Mouse (Mus musculus) hindbrain, embryonic 16.5 days (tissue): ENCODE results near the gene Tmem170. TPM values are rescaled to one million over a fixed set of nuclear protein-coding genes. Genes with fewer than 3 reads are reported as not detected.

Experiments used
- ATAC-seq: fragments of 200-750 bp; cut with Nextera tagmentation; 2 replicates; pipeline ENCODE4 v1.8.0; 2017; ENCODE audit warnings: moderate TSS enrichment, moderate library complexity
- H3K27ac ChIP-seq: fragments of 300-500 bp; sonication (generic); 2 replicates; pipeline ENCODE4 v1.5.1; 2014; ENCODE audit warnings: low read depth, mild to moderate bottlenecking, control low read depth, low read length, moderate library complexity
- H3K27me3 ChIP-seq: fragments of 300-500 bp; sonication (generic); replicated peaks from 2 replicates; pipeline ENCODE4 v1.6.1; 2014; ENCODE audit warnings: low read length; ENCODE audit not compliant: control insufficient read depth, insufficient read depth
- H3K36me3 ChIP-seq: fragments of 300-500 bp; sonication (generic); 2 replicates; pipeline ENCODE4 v1.6.1; 2014; ENCODE audit warnings: mild to moderate bottlenecking, low read length, moderate library complexity, mixed read lengths; ENCODE audit not compliant: control insufficient read depth, insufficient read depth
- H3K4me1 ChIP-seq: fragments of 300-500 bp; sonication (generic); 2 replicates; pipeline ENCODE4 v1.6.1; 2014; ENCODE audit warnings: low read depth, low read length; ENCODE audit not compliant: control insufficient read depth, insufficient read depth
- H3K4me2 ChIP-seq: fragments of 300-500 bp; sonication (generic); 2 replicates; pipeline ENCODE4 v1.6.1; 2014; ENCODE audit warnings: mild to moderate bottlenecking, low read length, control low read depth, moderate library complexity
- H3K4me3 ChIP-seq: fragments of 300-500 bp; sonication (generic); 2 replicates; pipeline ENCODE4 v1.5.1; 2014; ENCODE audit warnings: mild to moderate bottlenecking, low read length, control low read depth, moderate library complexity
- H3K9ac ChIP-seq: fragments of 300-500 bp; sonication (generic); 2 replicates; pipeline ENCODE4 v1.6.1; 2014; ENCODE audit warnings: low read depth, mild to moderate bottlenecking, control low read depth, low read length, moderate library complexity
- H3K9me3 ChIP-seq: fragments of 300-500 bp; sonication (generic); 2 replicates; pipeline ENCODE4 v1.6.1; 2014; ENCODE audit warnings: mild to moderate bottlenecking, low read length, moderate library complexity; ENCODE audit not compliant: control insufficient read depth
- WGBS: fragments of 180-500 bp; shearing (Covaris S2); extraction: QIAGEN DNeasy Blood & Tissue Kit; methylation state at CpG from one replicate; pipeline ENCODE4 v1.1.7; 2014; 5-methylcytosine and 5-hydroxymethylcytosine counted together
- polyA plus RNA-seq: library from polyadenylated mRNA; unstranded; fragments of >200 nt; fragmentation: Nextera tagmentation; extraction: Ambion mirVana; gene quantifications from 2 replicates; pipeline ENCODE4 v1.2.1, GENCODE M21; 2015

Gene Tmem170
- polyA plus RNA-seq, 1 experiment from 2014 or later, result 3.6 TPM

DNA sequence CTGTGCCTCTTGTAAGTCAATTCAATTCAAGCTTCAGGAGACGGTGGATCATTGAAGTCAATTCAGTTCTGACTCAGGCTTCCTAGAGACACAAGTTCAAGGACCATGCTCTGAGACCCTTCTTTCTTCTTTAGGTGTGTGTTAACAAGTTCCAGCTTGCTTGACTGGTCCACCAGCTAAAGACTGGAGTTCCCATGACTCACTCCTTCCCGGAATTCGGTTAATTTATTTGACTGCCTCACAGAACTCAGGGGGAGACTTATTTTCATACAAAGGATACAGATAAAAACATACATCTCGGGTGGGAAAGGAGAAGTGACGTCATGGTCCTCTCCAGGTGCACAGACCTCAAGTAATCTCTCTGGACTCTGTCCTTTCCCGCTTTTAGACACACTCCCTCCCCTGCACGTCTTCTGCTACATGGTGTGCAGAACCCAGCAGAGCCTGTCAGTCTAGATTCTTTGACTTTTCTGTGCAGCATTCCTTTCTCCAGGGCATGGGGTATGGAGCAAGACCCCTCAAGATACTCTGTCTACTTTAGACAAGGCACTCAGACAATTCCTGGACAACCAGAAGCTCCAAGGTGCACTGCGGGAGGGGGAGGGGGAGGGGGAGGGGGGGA, 29.1 kb upstream of the Tmem170 start:
- H3K4me3 ChIP-seq, result no peak overlapping the region
- H3K27me3 ChIP-seq, result no peaks in the 10 kb centered on the region
- 73% methylated on average over 8 of the region's 8 CpGs for WGBS
- no peak for ATAC-seq
- H3K36me3 ChIP-seq, result no peaks in the 10 kb centered on the region
- no peak overlapping the region for H3K9ac ChIP-seq
- no peak overlapping the region for H3K27ac ChIP-seq
- H3K9me3 ChIP-seq, result no peaks in the 10 kb centered on the region
- peaks cover 10% of the 10 kb centered on the region for H3K4me1 ChIP-seq
- no peak overlapping the region for H3K4me2 ChIP-seq

- no peak for ATAC-seq
- WGBS, result 35% methylated on average over 5 of the region's 5 CpGs
- no peak overlapping the region for H3K4me2 ChIP-seq
- no peak overlapping the region for H3K9ac ChIP-seq
- H3K4me1 ChIP-seq, result no peaks in the 10 kb centered on the region
- no peaks in the 10 kb centered on the region for H3K9me3 ChIP-seq
- H3K27ac ChIP-seq, result no peak overlapping the region
- H3K27me3 ChIP-seq, result no peaks in the 10 kb centered on the region
- H3K36me3 ChIP-seq, result no peaks in the 10 kb centered on the region
- no peak overlapping the region for H3K4me3 ChIP-seq
Observed at GRCm38 (mm10) chr8:111902080-111902479, 25.5 kb upstream of the Tmem170 start.

DNA sequence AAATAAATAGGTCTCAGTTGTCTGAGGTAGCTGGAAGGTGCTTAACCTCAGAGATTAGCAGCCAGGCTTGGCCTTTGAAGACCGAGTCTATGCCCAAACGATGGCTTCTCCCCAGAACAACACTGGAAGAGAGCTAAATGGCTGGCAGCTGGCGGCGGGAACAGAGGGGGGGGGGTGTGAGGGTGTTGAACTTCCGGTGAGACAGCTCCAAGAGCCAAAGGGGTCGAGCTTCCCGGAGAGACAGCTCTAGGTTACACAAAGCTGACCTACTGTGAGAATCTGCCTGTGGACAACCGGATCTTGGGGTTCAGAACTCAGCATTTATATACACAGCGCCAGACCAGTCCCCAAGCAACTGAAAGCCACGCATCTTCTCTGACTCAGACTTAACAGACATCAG, 22.0 kb upstream of the Tmem170 start:
- no peak overlapping the region for H3K9ac ChIP-seq
- WGBS, result 44% methylated on average over 10 of the region's 10 CpGs
- H3K9me3 ChIP-seq, result no peaks in the 10 kb centered on the region
- H3K4me1 ChIP-seq, result no peaks in the 10 kb centered on the region
- no peaks in the 10 kb centered on the region for H3K27me3 ChIP-seq
- no peak for ATAC-seq
- H3K36me3 ChIP-seq, result no peaks in the 10 kb centered on the region
- H3K4me3 ChIP-seq, result no peak overlapping the region
- no peak overlapping the region for H3K4me2 ChIP-seq
- H3K27ac ChIP-seq, result no peak overlapping the region

DNA sequence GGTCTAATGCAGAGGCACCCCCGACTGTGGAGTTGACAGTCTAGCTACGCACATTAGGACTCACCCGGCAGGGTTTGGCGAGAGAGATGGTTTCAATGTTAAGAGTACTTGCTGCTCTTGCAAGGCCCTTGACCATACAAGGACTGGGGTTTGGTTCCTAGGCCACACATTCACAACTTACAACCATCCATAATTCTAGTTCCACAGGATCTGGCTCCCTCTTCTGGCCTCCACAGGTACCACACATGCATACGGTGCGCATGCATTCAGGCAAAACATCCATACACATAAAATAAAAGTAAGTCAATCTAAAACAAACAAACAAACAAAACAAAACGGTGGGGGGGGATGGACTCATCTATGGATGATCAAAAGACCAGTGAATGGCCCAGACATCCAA, 18.4 kb upstream of the Tmem170 start:
- Histone ChIP-seq H3K4me2 (no peak overlapping the region), H3K4me3 (no peak overlapping the region), H3K9ac (no peak overlapping the region), H3K9me3 (no peaks in the 10 kb centered on the region), H3K27me3 (peaks cover 19% of the 10 kb centered on the region), H3K4me1 (peaks cover 4% of the 10 kb centered on the region), H3K27ac (no peak overlapping the region), H3K36me3 (no peaks in the 10 kb centered on the region)
- WGBS, result 91% methylated on average over 7 of the region's 7 CpGs
- no peak for ATAC-seq

DNA sequence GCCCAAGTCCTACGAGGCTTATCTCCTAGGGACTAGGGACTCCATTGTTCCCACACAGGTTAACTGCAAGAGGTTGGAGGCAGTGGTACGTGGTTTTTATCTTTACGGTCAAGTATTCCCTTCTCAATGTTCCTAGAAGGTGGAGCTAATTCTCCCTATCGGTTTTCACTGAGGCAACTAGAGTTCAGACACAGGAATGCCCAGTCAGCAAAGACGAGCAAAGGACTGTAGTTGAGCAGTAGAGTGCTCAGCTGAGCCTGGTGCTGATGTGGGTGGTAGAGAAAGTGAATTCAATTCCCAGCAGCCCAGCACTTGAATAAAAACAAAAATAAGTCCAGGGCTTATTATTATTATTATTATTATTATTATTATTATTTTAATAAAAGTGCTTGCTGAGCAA, 16.1 kb upstream of the Tmem170 start:
- H3K9me3 ChIP-seq, result no peaks in the 10 kb centered on the region
- no peak overlapping the region for H3K27ac ChIP-seq
- ATAC-seq, result no peak
- no peaks in the 10 kb centered on the region for H3K36me3 ChIP-seq
- WGBS, result 63% methylated on average over 5 of the region's 5 CpGs
- peaks cover 26% of the 10 kb centered on the region for H3K27me3 ChIP-seq
- H3K9ac ChIP-seq, result no peak overlapping the region
- H3K4me3 ChIP-seq, result no peak overlapping the region
- H3K4me1 ChIP-seq, result peaks cover 5% of the 10 kb centered on the region
- H3K4me2 ChIP-seq, result no peak overlapping the region

DNA sequence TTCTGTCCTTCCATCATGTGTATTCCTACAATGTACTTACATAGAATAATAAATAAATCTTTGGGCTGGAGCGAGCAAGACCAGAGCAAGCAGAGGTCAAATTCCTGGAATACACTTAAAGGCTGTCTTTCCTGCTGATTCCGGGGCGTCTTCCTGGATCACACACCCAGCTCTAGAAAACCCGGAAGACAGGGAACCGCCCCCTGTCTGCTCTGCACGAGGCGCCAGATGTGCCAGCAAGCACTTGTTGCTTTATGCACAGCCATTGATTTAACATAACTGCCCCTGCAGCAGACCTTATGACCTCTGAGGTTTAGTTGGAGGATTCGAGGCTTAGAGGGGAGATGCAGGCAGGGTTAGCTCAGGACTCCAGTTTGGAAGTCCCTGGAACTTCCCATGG, 15.4 kb upstream of the Tmem170 start:
- Histone ChIP-seq H3K36me3 (no peaks in the 10 kb centered on the region), H3K27ac (no peak overlapping the region), H3K4me2 (no peak overlapping the region), H3K4me3 (no peak overlapping the region), H3K4me1 (peaks cover 5% of the 10 kb centered on the region), H3K9ac (no peak overlapping the region), H3K9me3 (no peaks in the 10 kb centered on the region), H3K27me3 (peaks cover 26% of the 10 kb centered on the region)
- no peak for ATAC-seq
- 43% methylated on average over 8 of the region's 8 CpGs for WGBS

- no peak for ATAC-seq
- Histone ChIP-seq H3K27ac (no peak overlapping the region), H3K4me2 (no peak overlapping the region), H3K9ac (no peak overlapping the region), H3K36me3 (no peaks in the 10 kb centered on the region), H3K4me1 (peaks cover 5% of the 10 kb centered on the region), H3K27me3 (peaks cover 26% of the 10 kb centered on the region), H3K9me3 (no peaks in the 10 kb centered on the region), H3K4me3 (no peak overlapping the region)
- WGBS, result 63% methylated on average over 6 of the region's 6 CpGs
Observed at GRCm38 (mm10) chr8:111890911-111891303, 14.4 kb upstream of the Tmem170 start.

DNA sequence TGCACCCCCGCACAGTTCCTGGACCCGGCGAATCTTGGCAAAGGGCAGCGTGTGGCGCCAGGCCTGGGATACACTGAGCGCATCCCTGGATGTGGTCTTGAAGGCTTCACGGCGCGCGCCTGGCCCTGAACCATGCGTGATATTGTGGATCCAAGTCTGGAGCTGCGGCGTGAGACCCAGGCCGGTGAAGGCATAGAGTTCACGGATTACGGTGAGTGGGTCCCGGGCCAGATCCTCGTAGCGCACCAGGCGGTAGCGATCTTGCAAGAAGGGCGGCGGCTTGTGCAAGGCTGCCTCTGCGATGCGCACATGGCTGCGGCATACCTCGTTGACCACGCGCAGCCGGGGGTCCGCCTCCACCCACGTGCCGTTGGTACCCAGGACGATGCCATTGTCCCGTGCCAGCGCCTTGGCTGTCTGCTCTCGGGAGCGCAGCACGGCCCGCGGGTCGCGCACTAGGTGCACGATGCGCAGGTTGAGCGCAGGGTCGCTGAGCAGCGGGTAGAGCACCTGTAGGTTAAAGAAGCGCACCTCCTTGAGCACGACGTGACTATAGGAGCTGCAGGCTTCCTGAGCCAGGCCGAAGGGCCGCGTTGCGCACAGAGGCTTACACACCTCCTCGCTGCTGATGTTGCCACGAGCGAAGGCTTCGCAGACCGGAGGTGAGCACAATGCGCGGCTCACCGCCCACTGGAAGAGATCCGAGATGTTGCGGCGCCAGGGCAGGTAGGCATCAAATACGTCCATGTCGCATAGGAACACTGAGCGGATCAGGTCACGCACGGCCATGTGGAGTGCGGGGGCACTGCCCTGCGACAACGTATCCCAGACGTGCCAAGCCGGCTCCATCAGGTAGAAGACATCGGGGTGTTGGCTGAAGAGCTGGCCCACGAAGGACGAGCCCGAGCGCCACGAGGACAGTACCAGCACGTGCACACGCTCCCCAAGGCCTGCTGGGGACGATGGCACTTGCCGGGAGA, 13.7 kb upstream of the Tmem170 start:
- H3K36me3 ChIP-seq, result no peaks in the 10 kb centered on the region
- no peaks in the 10 kb centered on the region for H3K9me3 ChIP-seq
- H3K27me3 ChIP-seq, result peaks cover 26% of the 10 kb centered on the region
- ATAC-seq, result peak; percentile 37; the same call in 1 of the 2 replicates
- H3K9ac ChIP-seq, result peak overlapping the region; percentile 49; the same call in 1 of the 2 replicates
- H3K4me2 ChIP-seq, result peak overlapping the region; percentile 72
- H3K4me1 ChIP-seq, result peaks cover 5% of the 10 kb centered on the region
- 11% methylated on average over 86 of the region's 86 CpGs for WGBS
- H3K4me3 ChIP-seq, result peak overlapping the region; percentile 42
- no peak overlapping the region for H3K27ac ChIP-seq

GRCm38 (mm10) chr8:111888091-111888650, 11.6 kb upstream of the Tmem170 start:
- Histone ChIP-seq H3K4me2 (no peak overlapping the region), H3K4me1 (peaks cover 5% of the 10 kb centered on the region), H3K4me3 (no peak overlapping the region), H3K9me3 (no peaks in the 10 kb centered on the region), H3K9ac (no peak overlapping the region), H3K27me3 (peaks cover 26% of the 10 kb centered on the region), H3K27ac (no peak overlapping the region), H3K36me3 (no peaks in the 10 kb centered on the region)
- 51% methylated on average over 7 of the region's 7 CpGs for WGBS
- no peak for ATAC-seq
